In the genomic region with DNA sequence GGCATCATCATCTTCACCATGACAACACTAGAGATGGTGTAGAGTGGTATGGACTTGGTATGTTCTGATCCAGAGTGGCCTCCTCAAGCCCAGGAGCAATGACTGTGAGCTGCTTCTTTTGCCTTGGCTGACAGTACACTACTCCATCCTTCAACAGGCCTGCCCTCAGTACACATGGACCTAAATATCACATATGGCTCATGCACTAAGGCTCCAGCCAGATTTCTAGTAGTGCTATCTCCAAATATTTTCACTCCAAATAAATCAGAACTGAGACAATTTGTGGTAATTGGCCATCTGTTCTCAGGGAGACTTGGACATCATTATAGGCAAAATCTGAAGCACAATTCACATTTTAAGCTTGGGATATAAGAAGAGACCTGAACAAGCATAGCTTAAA, we compare ENCODE assay signal across 17 mouse cellular contexts. TPM values are rescaled to one million over a fixed set of nuclear protein-coding genes. Genes with fewer than 3 reads are reported as not detected.
DNase-seq lines count a peak whose midpoint lies in the region.
"Had no signal": no experiment of that assay in that cellular context is flagged by ENCODE, and none has a peak within 500 bp of the region (broad histone marks: within the 10 kb centered on the region; RNA-seq: fewer than 3 reads in every experiment).

No protein-coding gene starts in this region.

- peak; percentile 34 to 55 for DNase-seq in cerebellum, adult 18-20 months
- DNase-seq in cerebellum, postnatal 10 days = no peak
- DNase-seq in layer of hippocampus, adult 9-10 months (ENCODE audit: low spot score) = peak; percentile 17
- DNase-seq in layer of hippocampus, adult 11-12 months (ENCODE audit: low spot score) = no peak
- DNase-seq in cerebellum, adult 9-11 months = peak; percentile 45
- DNase-seq in adrenal gland, postnatal 36 days = no peak
- no peak for DNase-seq in thymus, postnatal 25 days
- DNase-seq: adrenal gland, postnatal 14 days; gastrocnemius, postnatal 25 days; heart, adult 11 months; kidney, adult 18-20 months; kidney, postnatal 25 days; spleen, adult 18-20 months; thymus, adult 18-20 months; thymus, postnatal 36 days had no signal

RNA-seq across cellular contexts. Expression of a gene that starts 43.8 kb away (rescaled TPM):
- under 1 TPM in 1 of 2 experiments, not detected in 1; 0.33 TPM for total RNA-seq in adrenal gland, postnatal 36 days (2021)
- total RNA-seq: common myeloid progenitor, adult 5-6 weeks; megakaryocyte progenitor cell, adult 5-6 weeks had no signal

RNA-seq across cellular contexts. Expression of a gene that starts 51.3 kb away (rescaled TPM):
- total RNA-seq in adrenal gland, postnatal 36 days (2021) = 100 to 1,000 TPM in 1 of 2 experiments, 10 to 100 TPM in 1; 90.3 to 112 TPM

Comparison
In these comparisons a context has a peak if more than half of its experiments do, and no peak if none do; other contexts are left out.
1. DNase-seq: peak in cerebellum, adult 18-20 months (2 of 2), layer of hippocampus, adult 9-10 months (single experiment) and cerebellum, adult 9-11 months (single experiment); none in cerebellum, postnatal 10 days (0 of 2), layer of hippocampus, adult 11-12 months (single experiment), adrenal gland, postnatal 36 days (0 of 2) and thymus, postnatal 25 days (single experiment).